Mouse (Mus musculus) spleen, adult 2 months (tissue): ENCODE results near the gene Dse.

Experiments used
- CTCF ChIP-seq: fragments of 200-500 bp; IDR thresholded peaks from 2 replicates; pipeline ENCODE4 v1.5.1; 2011; ENCODE audit warnings: mild to moderate bottlenecking, inconsistent platforms; ENCODE audit not compliant: insufficient read depth, insufficient read length, insufficient replicate concordance; ENCODE audit errors: extremely low read depth
- POLR2A ChIP-seq: fragments of 200-500 bp; IDR thresholded peaks from 2 replicates; pipeline ENCODE4 v1.6.1; 2011; ENCODE audit warnings: low read depth, low read length, inconsistent platforms

DNA sequence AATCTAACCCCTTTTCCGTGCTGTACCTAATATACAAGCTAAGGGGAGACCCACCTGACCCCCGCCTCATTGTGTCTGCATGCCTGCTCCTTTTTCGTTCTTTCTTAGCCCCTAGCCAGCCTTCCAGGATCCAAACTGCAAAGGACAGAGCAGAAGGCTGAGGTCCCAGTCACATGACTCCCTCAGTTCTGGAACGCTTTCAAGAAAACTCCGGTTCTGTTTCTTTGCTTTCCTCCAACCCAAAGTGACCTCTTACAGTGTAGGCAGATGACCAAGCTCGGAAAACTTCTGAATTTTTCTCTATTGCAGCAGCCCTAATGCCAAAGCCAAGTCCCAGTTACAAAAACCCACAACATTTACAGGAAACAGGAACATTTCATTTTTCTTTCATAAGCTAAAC lies 79.1 kb downstream of the Dse start:
- TF ChIP-seq CTCF = no peak
- TF ChIP-seq POLR2A = no peak
